Mouse (Mus musculus): Measurements from ENCODE around the gene Olfr419. TPM values are rescaled to one million over a fixed set of nuclear protein-coding genes. Genes with fewer than 3 reads are reported as not detected.

Gene Olfr419
- total RNA-seq (2021) (not detected), polyA plus RNA-seq (2012; rRNA removed) (not detected in 2 replicates)
- long read RNA-seq = 0 reads

DNA sequence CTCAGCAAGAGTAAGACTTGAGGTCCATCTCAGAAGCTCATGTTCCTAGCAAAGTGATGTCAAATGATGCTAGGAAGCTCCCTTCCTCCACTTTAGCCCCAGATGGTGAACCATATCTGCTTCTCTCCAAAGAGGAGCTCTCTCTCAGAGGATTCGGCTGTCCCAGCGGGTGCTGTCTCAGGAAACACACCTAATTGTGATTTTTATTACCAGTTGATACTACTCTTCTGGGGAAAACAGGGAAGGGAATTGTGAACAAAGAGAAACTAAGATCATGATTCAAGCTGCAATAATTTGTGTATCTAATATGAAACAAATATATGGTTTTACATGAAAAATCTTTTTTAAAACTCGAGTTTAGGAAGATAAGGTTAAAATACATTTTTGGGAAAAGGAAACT is at the start of gene Olfr419:
Gene Olfr419, minus strand, starts transcription at position 101 of the 400 bp plus-strand sequence.
- H3K36me3 ChIP-seq (ENCODE audit: control insufficient read depth, insufficient read depth, low read length) = no peaks in the 10 kb centered on the region
- 73% methylated on average over 3 of the region's 3 CpGs for WGBS

DNA sequence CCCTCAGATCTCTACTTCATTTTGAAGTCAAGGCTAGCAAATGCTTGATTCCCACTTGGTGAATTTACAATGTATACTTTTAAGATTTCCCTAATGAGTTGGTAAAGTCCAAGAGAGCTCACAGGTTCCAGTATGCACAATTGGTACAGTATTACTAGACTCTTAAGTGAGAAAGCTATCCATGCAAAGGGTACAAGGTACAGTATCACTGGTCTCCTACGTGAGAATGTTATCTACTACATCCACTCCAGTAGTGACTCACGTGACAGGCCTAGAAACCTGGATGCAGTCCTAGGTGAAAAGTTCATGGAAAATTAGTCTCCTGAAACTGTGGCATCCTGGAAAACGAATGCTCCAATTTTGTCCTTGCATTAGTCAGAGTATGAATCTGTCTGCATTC is 18.8 kb upstream of the Olfr419 start:
- DNase-seq = no peak

More for the DNA sequence above, at the start of gene Olfr419:
- no peak within 1 kb of the TSS for H3K9ac ChIP-seq (ENCODE audit: low read depth, low read length)
- TF ChIP-seq CTCF (IDR thresholded peaks at IDR 0.05) (no peak), EP300 (IDR thresholded peaks at IDR 0.05; ENCODE audit: insufficient read depth, low read depth, low read length) (no peak), POLR2A (IDR thresholded peaks at IDR 0.05; ENCODE audit: insufficient read depth, low read depth, low read length) (no peak)
- intact Hi-C loops (cut with DNase I) = no loop called here
- no peaks in the 10 kb centered on the region for H3K27me3 ChIP-seq (ENCODE audit: control insufficient read depth, insufficient read depth, low read length)
- H3K79me2 ChIP-seq (replicated peaks; ENCODE audit: control insufficient read depth, insufficient read depth, low read length) = no peaks in the 10 kb centered on the region
- H3K4me1 ChIP-seq (ENCODE audit: control insufficient read depth, insufficient read depth, low read length) = no peaks in the 10 kb centered on the region
- no peak within 1 kb of the TSS for H3K4me3 ChIP-seq
- H3K27ac ChIP-seq = no peak within 1 kb of the TSS
- DNase-seq = no peak

GRCm38 (mm10) chr1:174269162-174269561 is 17.3 kb upstream of the Olfr419 start:
- Histone ChIP-seq H3K27ac (no peak overlapping the region), H3K4me3 (no peak overlapping the region), H3K9ac (ENCODE audit: low read depth, low read length) (no peak overlapping the region), H3K4me1 (ENCODE audit: control insufficient read depth, insufficient read depth, low read length) (no peaks in the 10 kb centered on the region), H3K36me3 (ENCODE audit: control insufficient read depth, insufficient read depth, low read length) (no peaks in the 10 kb centered on the region), H3K79me2 (replicated peaks; ENCODE audit: control insufficient read depth, insufficient read depth, low read length) (no peaks in the 10 kb centered on the region), H3K27me3 (ENCODE audit: control insufficient read depth, insufficient read depth, low read length) (no peaks in the 10 kb centered on the region)
- DNase-seq = no peak
- intact Hi-C loops (cut with DNase I) = no loop called here
- WGBS = 42% methylated on average over 4 of the region's 4 CpGs
- TF ChIP-seq EP300 (IDR thresholded peaks at IDR 0.05; ENCODE audit: insufficient read depth, low read depth, low read length) (no peak), POLR2A (IDR thresholded peaks at IDR 0.05; ENCODE audit: insufficient read depth, low read depth, low read length) (no peak), CTCF (IDR thresholded peaks at IDR 0.05) (no peak)

More for the DNA sequence above, 18.8 kb upstream of the Olfr419 start:
- H3K79me2 ChIP-seq (replicated peaks; ENCODE audit: control insufficient read depth, insufficient read depth, low read length) = no peaks in the 10 kb centered on the region
- TF ChIP-seq EP300 (IDR thresholded peaks at IDR 0.05; ENCODE audit: insufficient read depth, low read depth, low read length) (no peak), POLR2A (IDR thresholded peaks at IDR 0.05; ENCODE audit: insufficient read depth, low read depth, low read length) (no peak), CTCF (IDR thresholded peaks at IDR 0.05) (no peak)
- no peaks in the 10 kb centered on the region for H3K27me3 ChIP-seq (ENCODE audit: control insufficient read depth, insufficient read depth, low read length)
- H3K27ac ChIP-seq = no peak overlapping the region
- no peak overlapping the region for H3K4me3 ChIP-seq
- H3K4me1 ChIP-seq (ENCODE audit: control insufficient read depth, insufficient read depth, low read length) = no peaks in the 10 kb centered on the region
- intact Hi-C loops (cut with DNase I) = no loop called here
- no peaks in the 10 kb centered on the region for H3K36me3 ChIP-seq (ENCODE audit: control insufficient read depth, insufficient read depth, low read length)
- H3K9ac ChIP-seq (ENCODE audit: low read depth, low read length) = no peak overlapping the region
- 52% methylated on average over 3 of the region's 3 CpGs for WGBS

GRCm38 (mm10) chr1:174267816-174268215 is 16.0 kb upstream of the Olfr419 start:
- H3K36me3 ChIP-seq (ENCODE audit: control insufficient read depth, insufficient read depth, low read length) = no peaks in the 10 kb centered on the region
- no peaks in the 10 kb centered on the region for H3K4me1 ChIP-seq (ENCODE audit: control insufficient read depth, insufficient read depth, low read length)
- TF ChIP-seq CTCF (IDR thresholded peaks at IDR 0.05) (no peak), POLR2A (IDR thresholded peaks at IDR 0.05; ENCODE audit: insufficient read depth, low read depth, low read length) (no peak), EP300 (IDR thresholded peaks at IDR 0.05; ENCODE audit: insufficient read depth, low read depth, low read length) (no peak)
- no peak for DNase-seq
- no peak overlapping the region for H3K27ac ChIP-seq
- intact Hi-C loops (cut with DNase I) = no loop called here
- no peak overlapping the region for H3K4me3 ChIP-seq
- no peaks in the 10 kb centered on the region for H3K27me3 ChIP-seq (ENCODE audit: control insufficient read depth, insufficient read depth, low read length)
- no peak overlapping the region for H3K9ac ChIP-seq (ENCODE audit: low read depth, low read length)
- H3K79me2 ChIP-seq (replicated peaks; ENCODE audit: control insufficient read depth, insufficient read depth, low read length) = no peaks in the 10 kb centered on the region
- 79% methylated on average over 4 of the region's 4 CpGs for WGBS

DNA sequence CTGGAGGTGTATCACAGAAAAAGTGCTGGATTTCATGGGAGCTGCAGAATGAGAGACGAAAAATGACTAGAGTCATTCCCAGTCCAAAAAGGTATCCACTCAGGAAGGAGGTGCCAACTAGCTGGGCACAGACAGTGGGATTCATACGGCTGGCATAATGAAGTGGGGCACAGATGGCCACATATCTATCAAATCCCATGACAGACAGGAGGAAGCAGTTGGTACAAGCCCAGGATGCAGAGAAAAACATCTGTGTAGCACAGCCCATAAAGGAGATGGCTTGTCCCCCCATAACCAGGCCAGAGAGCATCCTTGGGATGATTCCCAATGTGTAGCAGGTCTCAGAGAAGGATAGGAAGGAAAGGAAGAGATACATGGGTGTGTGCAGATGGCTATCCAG is 1.5 kb downstream of the Olfr419 start:
- TF ChIP-seq CTCF (IDR thresholded peaks at IDR 0.05) = no peak
- TF ChIP-seq POLR2A (IDR thresholded peaks at IDR 0.05; ENCODE audit: insufficient read depth, low read depth, low read length) = no peak
- no peak for TF ChIP-seq EP300 (IDR thresholded peaks at IDR 0.05; ENCODE audit: insufficient read depth, low read depth, low read length)
- no peak overlapping the region for H3K4me3 ChIP-seq
- H3K9ac ChIP-seq (ENCODE audit: low read depth, low read length) = no peak overlapping the region
- no peaks in the 10 kb centered on the region for H3K79me2 ChIP-seq (replicated peaks; ENCODE audit: control insufficient read depth, insufficient read depth, low read length)
- 80% methylated on average over 2 of the region's 2 CpGs for WGBS
- H3K36me3 ChIP-seq (ENCODE audit: control insufficient read depth, insufficient read depth, low read length) = no peaks in the 10 kb centered on the region
- H3K27me3 ChIP-seq (ENCODE audit: control insufficient read depth, insufficient read depth, low read length) = no peaks in the 10 kb centered on the region
- no peak overlapping the region for H3K27ac ChIP-seq
- no peak for DNase-seq
- H3K4me1 ChIP-seq (ENCODE audit: control insufficient read depth, insufficient read depth, low read length) = no peaks in the 10 kb centered on the region
- intact Hi-C loops (cut with DNase I) = no loop called here

DNA sequence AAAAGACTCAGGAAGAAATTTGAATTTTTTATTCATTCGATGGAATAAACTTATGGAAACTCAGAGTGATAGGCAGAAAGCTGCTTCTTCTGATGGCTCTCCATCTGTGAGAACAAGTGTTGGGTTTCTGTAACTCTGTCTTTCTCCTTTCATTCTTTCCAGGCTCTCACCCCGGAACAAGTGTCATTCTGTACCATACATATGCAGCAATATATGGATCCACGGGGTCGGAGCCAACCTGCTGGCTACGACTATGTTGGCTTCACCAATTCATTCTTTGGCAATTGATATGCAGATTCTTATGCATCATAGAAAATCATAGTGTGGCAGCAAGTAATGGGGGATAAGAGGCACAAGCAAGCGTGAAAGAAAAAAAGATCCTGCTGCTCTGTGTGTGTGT is 4.7 kb downstream of the Olfr419 start:
- Histone ChIP-seq H3K27ac (no peak overlapping the region), H3K4me3 (no peak overlapping the region), H3K27me3 (ENCODE audit: control insufficient read depth, insufficient read depth, low read length) (no peaks in the 10 kb centered on the region), H3K79me2 (replicated peaks; ENCODE audit: control insufficient read depth, insufficient read depth, low read length) (no peaks in the 10 kb centered on the region), H3K4me1 (ENCODE audit: control insufficient read depth, insufficient read depth, low read length) (no peaks in the 10 kb centered on the region), H3K36me3 (ENCODE audit: control insufficient read depth, insufficient read depth, low read length) (no peaks in the 10 kb centered on the region), H3K9ac (ENCODE audit: low read depth, low read length) (no peak overlapping the region)
- TF ChIP-seq POLR2A (IDR thresholded peaks at IDR 0.05; ENCODE audit: insufficient read depth, low read depth, low read length) = no peak
- TF ChIP-seq CTCF (IDR thresholded peaks at IDR 0.05) = no peak
- no peak for TF ChIP-seq EP300 (IDR thresholded peaks at IDR 0.05; ENCODE audit: insufficient read depth, low read depth, low read length)
- no peak for DNase-seq
- WGBS = 84% methylated on average over 6 of the region's 6 CpGs
- intact Hi-C loops (cut with DNase I) = no loop called here
